Comparison of ENCODE assay signal across 1 mouse cellular context in the genomic region with DNA sequence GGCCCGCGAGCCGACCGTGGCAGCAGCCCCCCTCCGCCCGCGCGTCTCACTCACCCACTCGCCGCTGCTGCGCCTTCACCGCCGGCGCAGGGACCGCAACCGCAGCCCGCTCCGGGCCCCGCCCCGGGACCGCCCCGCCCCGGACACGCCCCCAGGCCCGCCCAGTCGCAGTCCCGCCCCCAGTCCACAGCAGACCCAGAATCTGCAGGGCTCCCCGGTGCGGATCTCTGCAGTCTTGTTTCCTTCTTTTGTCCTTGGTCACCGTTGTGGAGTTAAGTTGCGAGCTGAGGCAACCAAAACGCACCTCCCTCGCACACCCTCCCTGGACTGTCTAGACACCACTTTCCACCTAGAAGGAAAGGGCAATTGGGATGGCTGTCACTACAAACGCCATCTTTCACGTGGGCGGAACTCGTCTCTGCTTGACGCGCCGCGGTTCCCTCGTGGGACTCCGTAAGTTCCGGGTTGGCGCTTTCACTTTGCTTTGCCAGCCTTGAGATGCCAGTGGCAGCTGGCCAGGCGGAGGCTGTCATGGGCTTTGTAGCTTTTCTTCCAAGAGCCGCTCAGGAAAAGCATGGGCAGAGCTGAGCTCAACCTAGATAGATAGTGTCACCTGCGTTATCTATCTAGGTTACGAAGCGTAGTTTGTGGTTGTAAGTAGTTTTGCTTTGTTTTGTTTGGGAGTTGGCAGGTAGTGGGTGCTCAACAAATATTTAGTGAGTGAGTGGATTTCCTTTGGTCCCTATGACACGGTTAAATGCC.
TF ChIP-seq lines count a peak whose summit lies in the region.

A gene (minus strand): TSS at position 442 of the 762 bp plus-strand sequence.

TF ChIP-seq in MEL, 35 proteins besides CTCF, POLR2A, EP300 and RAD21 (continued from another document):
- TF ChIP-seq NELFE (IDR thresholded peaks at IDR 0.05; ENCODE audit: low read depth, low read length) (peak; percentile 86), POLR2AphosphoS2 (IDR thresholded peaks at IDR 0.05; ENCODE audit: low read length) (peak; percentile 73; the same call in 1 of the 2 replicates), MAX (IDR thresholded peaks at IDR 0.05; ENCODE audit: low read length) (peak; percentile 68), SMC3 (IDR thresholded peaks at IDR 0.05; ENCODE audit: low read depth, low read length) (no peak), NRF1 (IDR thresholded peaks at IDR 0.05; ENCODE audit: insufficient read depth, low read depth, low read length, poor library complexity, severe bottlenecking) (peak; percentile 50; the same call in 1 of the 2 replicates), HCFC1 (IDR thresholded peaks at IDR 0.05; ENCODE audit: low read depth, low read length) (peak; percentile 99), MYB (IDR thresholded peaks at IDR 0.05; ENCODE audit: low read depth, low read length) (no peak), SIN3A (IDR thresholded peaks at IDR 0.05; ENCODE audit: low read length) (peak; percentile 99), TAL1 (IDR thresholded peaks at IDR 0.05; ENCODE audit: low read length) (no peak), KAT2A (conservative IDR thresholded peaks at IDR 0.05; ENCODE audit: low read depth, low read length) (peak; percentile 90), ELF1 (IDR thresholded peaks at IDR 0.05; ENCODE audit: low read depth, low read length) (peak; percentile 98), JUND (IDR thresholded peaks at IDR 0.05; ENCODE audit: low read depth, low read length) (no peak), MAFK (IDR thresholded peaks at IDR 0.05; ENCODE audit: borderline replicate concordance, low read depth, low read length) (no peak), ETS1 (IDR thresholded peaks at IDR 0.05; ENCODE audit: low read depth, low read length) (peak; percentile 77; the same call in 1 of the 2 replicates)
